Mouse (Mus musculus) thymus, postnatal 14 days (tissue): ENCODE measurements at regions not wholly inside any gene's neighbourhood (a gene's known extent, or its start where the extent isn't known, plus 50 kb on each side); places are given as distances from the start of the nearest gene placed in this dataset.
A peak's percentile ranks its signal among the peaks of the same experiment; 100 is the strongest.

Source experiments
- DNase-seq: peaks from one replicate; pipeline ENCODE4 v3.0.0; 2021

DNA sequence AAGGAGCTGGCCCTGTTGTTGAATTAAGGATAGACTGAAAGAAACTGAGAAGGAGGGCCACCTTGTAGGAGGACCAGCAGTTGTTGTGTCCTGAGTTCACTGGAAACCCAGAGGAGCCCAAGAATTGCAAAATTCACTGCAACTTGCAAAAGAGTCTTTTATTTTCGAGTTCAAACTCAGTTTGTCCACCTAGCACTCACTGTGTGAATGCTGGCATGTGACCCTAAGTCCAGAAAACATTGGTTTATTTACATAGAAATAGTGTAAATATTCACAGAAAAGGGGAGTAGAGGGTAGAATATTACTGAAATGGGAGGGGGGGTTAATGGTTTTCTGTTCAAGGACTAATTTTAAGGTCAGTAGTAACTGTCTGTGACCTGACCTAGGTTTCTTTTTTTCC is 394.7 kb downstream of the 4933405O20Rik start:
- DNase-seq: no peak

DNA sequence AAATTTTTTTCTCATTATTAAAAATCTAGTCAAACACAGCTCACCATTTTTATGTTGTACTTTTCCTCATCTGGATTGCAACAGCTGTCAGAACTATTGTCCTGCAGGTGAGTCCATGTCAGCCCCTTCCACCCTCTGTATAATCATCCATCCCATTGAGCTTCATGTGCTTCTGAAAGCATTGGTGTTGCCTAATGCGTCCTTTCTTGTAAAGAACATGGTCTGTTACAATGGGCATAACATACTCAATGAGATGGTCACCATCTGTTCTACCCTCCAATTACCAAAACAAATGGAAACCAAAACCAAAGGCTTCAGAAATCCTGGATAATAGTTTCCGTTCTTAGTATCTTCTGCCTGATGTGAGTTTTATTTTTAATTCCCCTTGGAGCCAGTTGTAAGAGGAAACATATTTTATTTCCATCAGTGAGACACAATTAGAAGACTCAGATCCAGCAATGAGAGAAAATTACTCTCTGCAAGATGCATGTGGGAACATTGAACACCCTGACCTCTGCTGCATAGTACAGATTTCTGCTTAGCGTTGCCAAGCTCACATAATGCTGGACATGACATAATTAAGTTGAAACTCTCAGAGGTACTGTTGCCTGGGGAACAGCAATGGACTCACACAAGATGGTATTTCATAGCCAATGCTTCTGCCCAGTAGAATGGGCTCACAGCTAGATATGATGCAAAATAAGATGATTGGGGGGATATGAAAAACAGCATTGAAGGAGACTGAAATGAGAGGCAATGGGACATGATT is 443.1 kb downstream of the 4933405O20Rik start:
- no peak for DNase-seq

DNA sequence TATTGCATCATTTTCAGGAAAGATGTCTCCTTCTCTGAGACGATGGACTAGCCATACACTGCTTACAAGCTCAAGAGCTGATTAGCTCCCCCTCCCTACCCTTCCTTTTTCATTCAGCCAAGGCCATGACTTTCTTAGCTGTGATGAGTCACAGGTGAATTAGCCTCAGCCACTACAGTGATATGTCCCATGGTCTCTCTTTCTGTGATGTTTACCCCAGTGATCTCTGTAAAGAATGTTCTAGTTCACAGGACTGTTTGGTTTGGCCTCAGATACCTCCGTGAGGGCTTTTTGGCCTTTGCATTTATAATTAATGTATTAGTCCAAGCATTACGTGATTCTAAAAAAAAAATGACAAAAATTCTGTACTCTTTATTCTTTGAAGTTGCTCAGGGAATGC is 452.5 kb downstream of the 4933405O20Rik start:
- DNase-seq: no peak

DNA sequence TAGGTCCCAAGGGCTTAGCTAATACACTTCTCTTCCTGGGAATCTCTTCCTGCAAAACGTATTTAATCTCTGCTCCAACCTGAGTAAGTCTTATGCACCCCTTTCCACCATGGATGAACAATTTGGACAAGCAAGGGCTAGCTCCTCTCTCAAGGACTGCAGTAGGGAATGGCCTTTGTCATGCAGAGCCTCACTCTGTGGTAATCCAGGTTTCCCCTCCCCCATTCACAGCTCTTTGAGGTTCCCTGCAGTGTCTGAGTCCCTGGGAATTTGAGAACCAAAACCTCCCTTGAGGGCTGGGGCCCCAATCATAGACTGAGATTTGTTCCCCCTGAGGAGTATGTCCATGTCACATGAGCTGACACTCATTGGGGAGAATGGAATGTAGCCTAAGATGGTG is 442.5 kb upstream of the Ano5 start:
- no peak for DNase-seq

DNA sequence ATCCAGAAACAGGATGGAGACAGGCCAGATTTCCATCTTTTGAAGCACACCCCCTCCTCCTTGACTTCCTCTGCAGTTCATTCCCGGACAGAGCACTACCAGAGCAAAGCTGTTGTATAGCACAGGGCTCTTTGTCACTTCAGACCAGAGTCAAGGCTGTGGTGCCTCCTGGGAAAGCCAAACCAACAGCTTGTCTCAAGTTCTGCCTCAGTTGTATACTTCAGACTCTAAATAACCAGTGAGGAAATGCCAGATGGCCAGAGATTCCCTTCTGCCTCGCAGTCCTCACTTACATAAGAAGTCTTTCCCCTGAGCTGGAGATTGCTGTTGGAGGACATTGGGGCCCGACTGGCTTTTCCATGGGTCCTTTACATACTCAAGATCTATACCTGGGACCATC is 417.1 kb upstream of the Ano5 start:
- no peak for DNase-seq

DNA sequence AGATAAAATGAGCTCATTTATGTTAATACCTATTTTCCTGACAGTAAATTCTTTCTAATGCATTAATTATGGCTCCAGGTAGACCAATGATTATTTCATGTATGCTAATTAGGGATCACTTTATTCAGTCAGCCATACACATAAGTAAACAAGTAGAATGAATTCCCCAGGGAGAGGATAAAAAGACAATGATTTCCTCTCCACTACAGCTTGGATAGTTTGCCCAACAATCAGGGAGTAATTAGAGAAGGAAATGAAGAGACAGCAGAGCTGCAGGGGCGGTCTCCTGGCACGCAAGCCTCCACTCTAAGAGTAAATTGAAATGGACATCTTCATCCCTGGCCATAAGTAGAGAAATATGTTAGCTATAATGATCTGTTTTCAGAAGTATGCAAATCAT is 409.7 kb upstream of the Ano5 start:
- DNase-seq: no peak

DNA sequence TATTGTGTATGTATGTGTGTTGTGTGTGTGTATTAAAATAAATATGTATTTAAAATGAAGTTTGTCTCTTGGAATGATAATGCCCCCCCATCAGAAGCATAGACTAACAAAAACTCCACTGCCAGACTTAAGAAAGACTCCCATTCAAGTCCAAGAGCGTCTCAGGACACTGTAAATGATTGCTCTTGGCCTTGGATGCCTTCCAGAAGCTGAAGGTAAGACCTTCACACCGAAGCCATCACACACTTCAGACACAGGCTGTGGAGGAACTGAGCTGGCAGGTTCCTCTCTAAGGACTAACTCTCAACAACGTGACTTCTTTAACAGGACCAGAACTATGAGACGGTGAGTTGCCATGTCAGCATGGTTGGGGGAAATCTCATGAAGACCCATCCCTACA is 370.0 kb upstream of the Ano5 start:
- no peak for DNase-seq

DNA sequence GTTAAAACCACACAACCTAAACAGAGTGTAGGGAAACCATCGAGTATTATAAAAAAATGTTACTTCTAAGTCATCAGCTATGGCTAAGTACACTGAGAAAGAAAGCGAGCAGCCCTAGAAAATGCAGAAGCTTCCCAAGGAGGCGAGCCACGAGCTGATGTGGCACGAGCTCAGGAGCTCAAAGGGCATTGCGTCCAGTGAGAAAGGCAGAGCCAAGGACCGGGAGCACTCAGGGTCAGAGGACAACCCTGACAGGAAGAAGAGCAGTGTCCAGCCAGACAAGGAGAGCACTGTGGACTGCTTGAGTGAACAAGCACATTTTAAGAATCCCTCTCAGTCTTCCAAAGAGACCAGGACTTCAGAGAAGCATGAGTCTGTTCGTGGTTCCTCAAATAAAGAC is 335.6 kb upstream of the Ano5 start:
- no peak for DNase-seq

DNA sequence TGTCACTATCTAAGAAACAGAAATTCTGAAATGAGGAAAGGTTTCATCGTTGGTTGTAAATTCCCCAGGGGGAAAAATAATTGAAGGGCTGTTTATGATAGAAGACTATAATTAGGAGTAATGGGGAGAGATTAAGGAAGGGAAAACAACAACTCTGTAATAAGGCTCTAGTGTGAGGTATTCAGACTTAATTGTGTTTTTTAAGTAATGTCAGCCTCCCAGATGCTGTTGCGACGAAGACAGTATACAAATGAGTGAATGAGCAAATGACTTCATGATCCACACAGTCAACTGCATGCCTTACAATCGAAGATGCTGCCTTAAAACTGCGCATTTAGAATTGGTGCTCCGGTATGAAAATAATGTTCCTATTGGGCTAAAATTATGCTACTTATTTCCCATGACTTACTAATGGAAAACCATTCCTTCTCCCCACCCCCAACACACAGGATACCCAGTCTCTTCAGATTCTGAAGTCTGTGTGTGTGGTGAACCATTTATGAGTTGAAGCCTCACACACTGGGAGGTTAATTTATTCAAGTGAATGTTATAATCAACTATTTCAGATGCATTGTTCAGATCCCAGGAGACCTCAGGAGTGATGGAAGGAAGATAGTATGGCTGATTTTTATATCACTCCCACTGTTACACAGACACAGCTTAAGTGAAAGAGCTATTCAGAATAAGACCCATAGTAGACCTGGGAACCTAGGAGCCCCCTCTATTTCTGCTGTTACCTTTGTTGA is 295.2 kb upstream of the Ano5 start:
- DNase-seq: no peak

DNA sequence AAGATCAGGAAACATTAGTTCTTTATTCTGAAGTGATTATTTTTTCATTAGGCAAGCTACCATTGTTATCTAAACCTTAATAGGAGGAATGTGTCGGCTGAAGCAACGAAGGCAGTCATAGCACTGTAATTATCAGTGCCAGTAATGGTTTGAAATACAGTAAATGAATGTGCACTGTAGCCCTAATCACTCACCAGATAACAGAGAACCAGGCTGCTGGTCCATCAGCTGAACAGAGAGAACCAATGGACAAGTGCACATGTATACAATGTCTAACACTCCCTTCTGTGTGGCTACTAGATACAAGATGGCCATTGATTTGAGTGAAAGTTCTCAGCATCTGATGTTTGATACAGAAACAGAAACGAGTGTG is 294.6 kb upstream of the Ano5 start:
- no peak for DNase-seq

DNA sequence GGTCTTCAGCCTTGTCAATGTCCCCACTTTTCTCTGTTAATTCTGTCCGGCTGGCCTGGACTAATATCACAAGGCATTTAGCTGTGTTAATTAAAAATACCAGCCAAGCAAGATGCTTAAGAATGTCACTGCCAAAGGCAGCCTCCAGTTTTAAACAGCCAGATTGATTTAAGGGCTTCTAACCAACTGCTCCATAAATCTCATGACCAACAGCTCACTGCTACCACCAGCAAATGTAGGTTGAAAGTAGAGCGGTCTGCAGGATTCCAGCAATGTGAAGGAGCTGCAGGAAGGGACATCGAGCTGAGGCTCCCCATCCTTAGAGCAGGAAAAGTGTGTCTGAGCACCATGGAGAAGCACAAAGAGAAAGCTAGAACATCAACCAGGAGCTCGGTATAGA is 289.5 kb upstream of the Ano5 start:
- DNase-seq: no peak

DNA sequence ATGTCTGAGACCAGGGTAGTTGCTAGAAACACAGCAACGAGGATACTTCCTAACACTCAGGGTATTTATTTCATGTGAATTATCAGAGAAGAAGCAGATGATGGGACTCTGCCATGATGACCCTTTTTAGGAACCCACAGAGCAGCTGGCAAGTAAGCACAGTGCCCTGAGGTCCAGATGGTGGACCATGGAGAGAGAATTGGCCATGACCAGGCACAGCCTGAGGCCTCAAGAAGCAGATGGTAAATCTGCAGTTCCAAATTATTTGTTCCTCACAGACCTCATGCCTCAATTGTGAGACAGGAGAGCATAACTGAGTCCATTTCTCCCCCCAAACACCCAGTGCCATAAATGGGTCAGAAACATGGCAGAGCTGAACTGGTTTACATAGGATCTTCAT is 289.0 kb upstream of the Ano5 start:
- DNase-seq: no peak

DNA sequence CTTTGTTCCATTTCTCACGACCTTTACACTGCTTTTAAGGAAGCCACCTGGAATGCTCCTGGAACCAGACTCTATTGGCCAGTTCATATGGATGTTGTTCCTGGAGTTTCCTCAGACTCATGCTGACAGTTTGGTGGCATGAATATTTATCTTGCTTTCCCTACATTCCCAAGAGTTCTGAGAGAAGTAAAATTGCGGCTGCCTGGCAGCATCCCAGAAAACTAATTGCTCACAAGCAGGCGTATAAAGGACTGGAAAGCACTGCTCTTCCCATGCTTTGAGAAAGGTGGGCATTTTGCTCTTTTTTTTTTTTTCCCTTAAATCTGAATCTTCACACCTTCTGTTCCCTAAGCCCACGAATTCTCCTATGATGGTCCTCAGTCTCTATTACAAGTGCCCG is 283.7 kb upstream of the Ano5 start:
- DNase-seq: no peak

DNA sequence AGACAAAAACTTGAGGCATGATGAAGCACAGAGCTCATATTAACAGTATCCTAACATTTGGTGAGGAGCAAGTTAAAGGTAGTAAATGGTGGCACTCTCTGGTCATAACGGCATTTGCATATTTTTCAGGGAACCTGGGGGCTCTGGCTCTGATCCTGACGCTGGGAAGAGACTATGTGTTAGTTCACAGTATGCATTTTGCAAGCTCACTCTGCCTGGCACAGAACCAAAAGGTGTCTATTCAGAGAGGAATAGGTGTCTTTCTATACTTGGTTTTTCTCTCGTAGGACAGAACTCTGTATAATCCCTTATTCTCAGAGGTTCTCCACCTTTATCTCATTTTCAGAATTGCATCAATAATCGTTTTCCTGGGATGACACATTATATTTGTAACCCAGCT is 276.2 kb upstream of the Ano5 start:
- DNase-seq: no peak

DNA sequence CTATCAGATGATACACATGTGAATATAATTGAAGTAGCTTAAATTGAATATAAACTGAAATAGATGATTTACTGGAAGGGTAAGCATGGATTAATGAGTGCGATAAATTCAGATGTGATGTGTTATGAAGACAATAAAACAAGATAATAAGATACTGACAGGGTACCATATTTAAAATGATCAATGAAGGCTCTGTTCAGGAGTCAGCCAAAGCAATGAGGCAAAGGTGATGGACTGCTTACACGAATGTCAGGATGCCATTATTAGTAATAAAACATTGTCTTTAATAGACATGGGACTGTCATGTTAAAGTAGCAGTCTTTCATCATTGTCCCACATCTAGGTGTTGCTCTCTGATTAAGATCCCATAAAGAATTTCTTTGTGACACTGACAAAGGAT is 263.1 kb upstream of the Ano5 start:
- DNase-seq: no peak

DNA sequence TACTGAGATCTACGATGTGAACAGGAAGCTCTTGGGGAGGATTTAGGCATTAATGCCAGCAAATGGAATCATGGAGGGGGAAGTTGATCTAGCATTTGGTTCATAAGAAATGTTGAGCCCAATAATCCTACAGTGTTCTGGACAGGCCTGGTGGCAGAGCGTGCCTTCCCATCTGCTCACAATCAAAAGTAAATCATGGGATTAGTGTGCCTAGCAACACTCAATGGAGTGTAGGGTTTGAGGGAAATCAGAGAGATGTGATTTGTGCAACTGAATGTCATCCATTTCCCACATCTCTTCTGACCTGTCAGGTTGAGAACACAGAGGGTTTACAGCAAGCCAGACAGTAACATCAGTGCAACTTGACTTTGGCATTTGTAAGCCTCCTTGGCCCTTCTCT is 256.4 kb upstream of the Ano5 start:
- DNase-seq: no peak

DNA sequence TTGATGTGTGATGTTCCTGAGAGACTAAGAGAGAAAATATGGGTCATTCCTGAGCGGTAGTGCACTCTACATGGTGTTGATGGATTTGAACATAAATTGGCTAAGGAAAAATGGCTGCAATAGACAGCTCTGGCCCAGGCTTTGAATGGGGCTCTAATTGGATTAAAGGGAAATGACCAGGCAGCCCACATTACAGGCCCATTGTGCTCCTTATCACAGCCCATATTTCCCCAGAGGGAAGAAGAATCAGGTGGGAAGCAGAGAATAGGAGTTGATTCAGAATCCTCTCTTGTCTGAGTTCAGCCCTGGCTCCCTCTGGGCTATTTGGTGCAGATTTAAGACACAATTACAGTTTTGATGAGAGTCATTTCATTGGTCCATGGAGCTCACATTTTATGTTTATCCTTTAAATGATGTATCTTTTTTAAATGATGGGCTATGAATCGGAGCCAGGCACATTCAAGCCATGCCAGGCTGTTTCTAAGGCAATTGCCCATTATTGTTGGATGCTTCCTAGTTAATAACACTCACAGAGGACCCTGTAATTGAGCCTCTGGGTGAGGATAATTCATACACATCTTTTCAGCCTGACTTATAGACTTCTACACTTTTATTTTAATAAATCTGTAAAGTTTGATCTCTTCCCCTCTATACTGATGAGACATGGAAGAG is 251.5 kb upstream of the Ano5 start:
- DNase-seq: no peak

DNA sequence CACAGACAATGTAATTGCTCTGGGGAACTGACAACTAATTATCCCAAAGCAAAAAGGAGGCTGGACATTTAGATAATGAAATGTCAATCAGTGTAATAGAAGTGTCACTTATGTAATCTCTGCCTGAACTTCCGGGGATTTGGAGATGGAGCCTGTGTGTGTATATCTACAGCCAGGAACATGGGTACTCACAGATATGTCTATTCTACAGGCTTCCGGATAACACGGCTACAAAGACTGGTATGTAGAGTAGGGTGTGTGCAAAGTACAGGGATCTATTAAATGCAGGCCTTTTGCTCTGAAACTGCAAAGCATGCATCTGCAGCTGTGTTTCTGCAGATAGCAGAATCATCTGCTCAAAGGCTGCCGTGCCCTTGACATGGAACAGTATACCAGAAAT is 246.7 kb upstream of the Ano5 start:
- no peak for DNase-seq

DNA sequence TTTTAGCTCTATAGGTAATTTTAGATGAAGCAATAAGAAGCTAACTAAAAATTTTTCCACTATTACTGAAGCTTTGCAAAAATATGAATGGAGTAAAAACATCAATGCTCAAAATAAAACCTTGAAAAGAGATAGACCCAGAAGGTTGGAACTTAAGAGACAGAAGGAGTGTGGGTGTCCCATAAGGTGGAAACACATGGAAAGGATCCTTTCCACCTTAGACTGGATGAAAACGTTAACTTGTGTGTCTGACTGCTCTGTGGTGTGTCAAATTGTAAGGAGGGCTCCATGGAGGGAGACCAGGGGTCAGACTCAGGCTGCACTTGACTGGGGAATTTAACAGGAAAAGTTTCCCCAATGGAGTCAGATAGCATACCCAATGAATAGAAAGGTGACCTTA is 244.9 kb upstream of the Ano5 start:
- no peak for DNase-seq

DNA sequence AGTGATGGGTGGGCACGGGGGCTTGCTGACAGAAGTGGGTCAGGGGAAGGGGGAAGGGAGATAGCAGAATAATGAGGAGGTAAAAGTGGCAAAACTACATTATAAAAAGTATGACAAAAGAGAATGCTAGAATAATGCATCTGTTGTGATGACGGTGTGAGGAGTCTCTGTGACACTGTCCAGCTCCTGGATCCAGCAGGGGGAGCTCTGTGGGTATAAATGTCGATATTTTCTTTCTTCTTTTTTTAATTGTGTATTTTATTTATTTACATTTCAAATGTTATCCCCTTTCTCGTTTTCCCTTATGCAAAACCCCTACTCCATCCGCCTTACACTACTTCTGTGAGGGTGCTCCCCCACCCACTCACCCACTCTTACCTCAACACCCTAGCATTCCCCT is 243.9 kb upstream of the Ano5 start:
- DNase-seq: no peak

DNA sequence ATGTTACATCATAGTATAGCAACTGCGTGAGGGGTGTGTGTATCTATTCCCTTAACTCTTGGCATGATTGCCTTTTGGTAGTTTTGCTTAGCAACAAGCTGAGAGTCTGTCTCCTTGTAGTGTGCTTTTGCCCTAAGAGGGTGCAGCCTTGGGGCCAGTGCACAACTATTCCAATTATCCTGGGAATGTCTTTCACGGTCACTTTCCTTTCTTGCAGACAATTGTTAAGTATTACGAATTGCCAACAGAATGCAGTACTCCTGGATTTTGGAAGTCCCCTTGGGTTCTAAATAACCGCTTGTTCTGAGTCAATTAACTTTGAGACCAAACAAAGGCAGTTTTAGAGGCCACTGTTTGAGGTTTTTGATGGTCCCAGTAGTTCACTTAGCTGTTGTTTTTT is 242.1 kb upstream of the Ano5 start:
- DNase-seq: no peak

DNA sequence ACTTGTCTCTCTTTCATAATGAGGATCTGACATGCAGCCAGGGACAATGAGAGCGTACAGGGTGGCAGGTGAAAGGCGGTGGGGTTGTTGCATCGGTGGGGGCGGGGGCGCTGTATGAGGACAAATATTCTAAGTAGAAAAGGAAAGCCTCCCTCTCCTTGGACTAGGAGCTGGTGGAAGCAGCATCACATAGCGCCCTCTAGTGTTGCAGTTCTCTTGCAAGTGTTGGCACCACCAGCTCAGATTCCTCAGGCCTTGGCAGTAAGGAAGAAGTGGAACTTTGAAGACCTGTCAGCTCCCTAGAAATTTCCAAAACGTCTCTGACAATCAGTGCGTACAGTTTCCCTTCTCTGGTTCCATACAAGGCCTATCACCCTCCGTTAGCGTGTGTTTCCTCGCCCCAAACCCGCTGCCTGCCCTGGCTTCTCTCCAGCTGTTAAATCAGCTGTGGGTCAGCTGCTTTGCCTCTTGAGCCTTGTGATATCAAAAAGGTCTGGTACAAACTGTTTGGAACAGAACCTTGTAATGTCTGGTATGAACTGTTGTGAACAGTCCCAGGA is 240.2 kb upstream of the Ano5 start:
- DNase-seq: peak; percentile 3

DNA sequence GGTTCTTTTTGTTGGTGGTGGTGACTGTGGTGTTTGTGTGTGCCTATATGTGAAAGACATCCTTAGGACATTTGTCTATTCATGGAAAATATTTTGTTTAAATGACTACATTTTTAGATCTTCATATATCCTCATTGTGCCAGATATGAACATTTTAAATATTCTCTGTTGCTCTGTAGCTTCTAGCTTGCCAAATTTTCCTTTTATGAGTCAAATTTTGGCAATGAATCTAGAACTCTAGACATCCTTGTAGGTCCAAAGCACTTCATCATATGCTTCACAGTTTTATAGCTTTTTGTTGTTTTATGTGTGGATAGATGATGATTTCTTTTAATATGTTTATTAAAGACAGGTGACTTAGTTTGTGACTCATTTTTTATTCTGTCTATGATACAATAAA is 229.4 kb upstream of the Ano5 start:
- DNase-seq: no peak

DNA sequence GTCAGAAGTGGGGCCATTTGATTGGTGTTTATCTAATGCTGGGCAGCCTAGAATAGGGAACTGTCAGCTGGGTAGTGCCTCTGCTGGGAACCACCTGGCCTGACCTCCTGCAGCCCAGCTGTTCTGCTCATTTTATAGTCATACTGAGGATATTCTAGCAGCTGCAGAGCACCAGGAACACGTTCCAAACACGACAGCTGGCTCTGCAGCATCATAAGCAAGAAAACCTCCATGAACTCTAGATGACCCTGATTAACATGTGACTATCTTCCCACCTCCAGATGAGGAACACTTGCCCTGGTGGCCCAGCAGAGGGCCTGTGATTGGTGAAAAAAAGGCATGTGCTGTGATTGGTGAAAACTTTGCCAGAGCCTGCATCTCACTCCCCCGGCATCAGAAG is 210.6 kb upstream of the Ano5 start:
- DNase-seq: no peak
